Mouse (Mus musculus) adrenal gland, adult (tissue): ENCODE data around the gene Vps35l.

ENCODE experiments used
- DNase-seq, 2 experiments: peaks; one replicate each; pipeline ENCODE4 v3.0.0; 2022 to 2023; ENCODE audit warnings: low spot score in 1 of 2; ENCODE audit not compliant: inconsistent age in 2 of 2

Gene Vps35l

DNA sequence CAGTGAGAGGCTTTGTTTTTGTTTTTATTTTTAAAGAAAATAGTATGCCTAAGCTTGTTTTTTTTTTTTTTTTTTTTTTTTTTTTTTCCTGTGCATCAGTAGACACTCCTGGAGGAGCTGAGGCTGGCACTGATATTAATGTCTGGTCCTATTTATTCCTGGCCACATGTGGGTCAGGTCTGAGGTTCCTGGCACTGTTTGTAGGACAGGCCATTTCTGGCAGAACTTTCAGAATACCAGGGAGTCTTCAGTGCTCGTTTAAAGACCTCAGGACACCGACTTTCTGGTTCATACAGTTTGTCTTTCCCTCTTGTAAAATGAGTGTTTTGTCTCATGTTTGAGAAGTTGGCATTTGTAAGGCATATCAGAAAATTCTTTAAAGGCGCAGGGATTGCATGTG lies 8.2 kb upstream of the Vps35l start:
- DNase-seq: no peak

DNA sequence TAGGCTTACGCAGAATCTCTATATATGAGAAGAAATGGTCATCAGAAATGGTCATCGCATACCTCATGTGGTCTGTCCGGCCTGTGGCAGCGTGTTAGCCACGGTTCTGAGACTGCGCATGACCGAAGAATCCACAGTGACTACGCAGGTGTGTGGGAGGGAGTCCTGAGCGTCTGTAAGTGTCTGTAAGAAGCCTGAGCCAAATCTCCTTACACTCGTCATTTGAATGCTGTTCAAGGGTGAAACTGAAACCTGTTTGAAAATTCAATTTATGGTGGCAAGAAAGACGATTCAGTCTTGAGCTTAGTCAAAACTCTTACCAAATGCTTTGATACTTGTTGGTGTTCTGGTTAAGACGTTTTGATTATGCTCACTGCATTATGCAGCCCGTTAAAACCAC lies 6.8 kb upstream of the Vps35l start:
- DNase-seq: no peak

DNA sequence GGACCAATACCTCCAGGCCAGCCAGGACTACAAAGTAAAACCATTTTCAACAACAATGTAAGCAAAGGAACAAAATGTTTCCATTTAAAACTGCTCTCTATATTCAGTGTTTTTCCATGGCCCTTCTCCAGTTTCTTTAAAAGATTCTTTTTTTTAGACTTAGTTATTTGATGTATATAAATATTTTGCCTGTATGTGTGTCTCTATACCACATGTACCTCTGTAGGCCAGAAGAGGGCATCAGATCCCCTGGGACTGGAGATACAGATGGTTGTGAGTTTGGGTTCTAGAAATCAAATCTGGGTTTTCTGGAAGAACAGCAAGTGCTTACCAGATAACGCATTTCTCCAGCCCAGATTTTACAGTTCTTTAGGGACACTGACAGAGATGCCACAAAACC lies 1.3 kb upstream of the Vps35l start:
- no peak for DNase-seq

DNA sequence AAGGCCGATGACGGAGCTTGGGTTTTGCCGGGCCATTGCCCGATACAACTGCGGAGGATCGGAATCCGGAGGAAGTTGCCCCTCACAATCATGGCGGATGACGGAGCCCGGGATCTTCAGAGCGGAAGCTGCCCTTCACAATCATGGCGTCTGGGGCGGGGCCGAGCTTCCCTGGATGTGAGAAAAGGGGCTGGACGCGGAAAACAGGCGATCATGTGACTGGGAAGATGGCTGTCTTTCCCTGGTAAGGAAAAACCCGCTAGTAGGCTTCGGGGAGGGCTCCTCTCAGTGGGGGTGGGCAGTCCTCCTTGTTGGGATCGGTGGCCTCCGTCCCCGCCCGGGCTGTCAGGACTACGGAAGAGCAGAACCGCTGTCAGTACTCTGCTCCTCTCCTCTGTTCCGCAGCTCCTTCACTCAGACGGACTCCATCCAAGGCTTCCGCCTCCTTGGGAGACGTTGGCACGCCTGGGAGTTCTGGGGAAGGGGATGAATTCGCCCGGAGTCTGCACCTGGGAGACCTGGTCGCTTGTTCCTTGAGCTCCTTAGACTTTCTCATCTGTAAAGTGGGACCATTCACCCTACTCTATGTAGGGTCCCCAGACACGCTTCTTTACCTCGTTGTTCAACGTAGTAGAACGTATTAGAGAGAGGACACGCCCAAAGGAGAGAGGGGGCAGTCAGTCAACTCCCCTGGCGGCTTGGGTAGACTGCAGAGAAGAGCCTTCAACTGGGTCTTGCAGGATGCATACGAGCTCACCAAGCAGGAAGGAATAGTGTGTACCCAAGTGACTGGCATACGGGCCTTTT lies 709 bp downstream of the Vps35l start:
- peak; percentile 96 to 98 for DNase-seq

GRCm38 (mm10) chr7:118742278-118742677 lies 2.3 kb downstream of the Vps35l start:
- no peak for DNase-seq

- DNase-seq: peak in 1 of 2 experiments; percentile 80
These were observed 4.7 kb downstream of the Vps35l start for GRCm38 (mm10) chr7:118744766-118745165.

- no peak for DNase-seq
These were observed 8.1 kb downstream of the Vps35l start for GRCm38 (mm10) chr7:118747891-118748672.

GRCm38 (mm10) chr7:118749706-118750105 lies 9.7 kb downstream of the Vps35l start:
- no peak for DNase-seq

GRCm38 (mm10) chr7:118751625-118752024 lies 11.6 kb downstream of the Vps35l start:
- no peak for DNase-seq

DNA sequence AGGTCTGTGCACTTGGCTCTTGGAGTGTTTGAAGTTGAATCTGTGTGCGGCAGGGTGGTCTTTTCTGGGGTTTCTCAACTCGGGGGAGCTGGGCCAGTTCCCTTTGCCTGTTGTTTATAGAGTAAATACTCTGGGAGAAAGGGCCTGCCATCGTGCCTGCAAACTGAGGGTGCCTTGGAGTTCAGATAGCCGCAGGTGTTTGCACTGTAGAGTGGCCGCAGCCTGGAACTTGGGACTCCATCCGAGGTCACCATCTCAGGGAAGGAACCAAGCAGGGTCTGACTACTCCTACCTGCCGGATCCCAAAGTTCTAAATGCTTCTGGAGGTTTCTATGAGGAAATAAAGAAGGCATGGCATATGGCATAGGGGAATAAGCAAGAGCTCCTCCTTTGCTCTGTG lies 15.7 kb downstream of the Vps35l start:
- DNase-seq: no peak

GRCm38 (mm10) chr7:118756490-118757265 lies 16.7 kb downstream of the Vps35l start:
- no peak for DNase-seq

GRCm38 (mm10) chr7:118758369-118758768 lies 18.3 kb downstream of the Vps35l start:
- no peak for DNase-seq

DNA sequence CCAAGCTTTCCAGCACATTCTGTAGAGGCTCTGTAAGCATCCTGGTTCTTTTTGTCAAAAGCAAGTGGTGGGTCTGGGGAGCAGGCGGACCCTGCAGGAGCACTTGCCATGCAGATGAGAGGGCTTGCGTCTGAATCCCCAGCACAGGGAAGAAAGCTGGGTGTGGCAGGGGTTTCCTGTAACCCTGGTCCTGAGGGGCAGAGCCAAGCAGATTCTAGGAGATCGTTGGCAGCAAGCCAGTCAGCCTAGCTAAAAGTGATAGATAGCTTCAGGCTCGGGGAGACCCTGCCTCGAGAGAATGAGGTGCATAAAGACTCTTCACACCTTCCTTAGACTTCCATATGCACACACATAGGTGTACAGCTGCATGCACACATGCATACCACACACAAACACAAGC lies 19.3 kb downstream of the Vps35l start:
- no peak for DNase-seq

- no peak for DNase-seq
These were observed 23.9 kb downstream of the Vps35l start for GRCm38 (mm10) chr7:118763939-118764338.

DNA sequence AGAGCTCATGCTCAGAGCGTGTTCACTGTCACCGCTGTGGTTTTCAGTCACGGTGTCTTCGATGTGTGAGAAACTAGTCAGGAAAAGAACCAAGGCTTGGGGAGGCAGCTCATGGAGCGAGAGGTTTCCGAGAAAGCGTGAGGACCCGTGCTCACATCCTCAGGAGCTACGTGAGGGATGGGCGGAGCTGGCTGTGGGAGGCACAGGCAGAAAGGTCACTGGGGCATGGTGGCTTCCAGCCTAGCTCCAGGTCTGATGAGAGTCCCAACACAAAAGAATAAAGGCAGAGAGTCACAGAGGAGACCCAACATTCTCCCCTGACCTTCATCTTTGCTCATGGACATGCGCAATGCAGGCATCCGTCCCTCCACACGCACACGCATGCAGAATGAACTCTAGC lies 24.7 kb downstream of the Vps35l start:
- DNase-seq: no peak

- DNase-seq: no peak
These were observed 25.6 kb downstream of the Vps35l start for GRCm38 (mm10) chr7:118765604-118766003.

DNA sequence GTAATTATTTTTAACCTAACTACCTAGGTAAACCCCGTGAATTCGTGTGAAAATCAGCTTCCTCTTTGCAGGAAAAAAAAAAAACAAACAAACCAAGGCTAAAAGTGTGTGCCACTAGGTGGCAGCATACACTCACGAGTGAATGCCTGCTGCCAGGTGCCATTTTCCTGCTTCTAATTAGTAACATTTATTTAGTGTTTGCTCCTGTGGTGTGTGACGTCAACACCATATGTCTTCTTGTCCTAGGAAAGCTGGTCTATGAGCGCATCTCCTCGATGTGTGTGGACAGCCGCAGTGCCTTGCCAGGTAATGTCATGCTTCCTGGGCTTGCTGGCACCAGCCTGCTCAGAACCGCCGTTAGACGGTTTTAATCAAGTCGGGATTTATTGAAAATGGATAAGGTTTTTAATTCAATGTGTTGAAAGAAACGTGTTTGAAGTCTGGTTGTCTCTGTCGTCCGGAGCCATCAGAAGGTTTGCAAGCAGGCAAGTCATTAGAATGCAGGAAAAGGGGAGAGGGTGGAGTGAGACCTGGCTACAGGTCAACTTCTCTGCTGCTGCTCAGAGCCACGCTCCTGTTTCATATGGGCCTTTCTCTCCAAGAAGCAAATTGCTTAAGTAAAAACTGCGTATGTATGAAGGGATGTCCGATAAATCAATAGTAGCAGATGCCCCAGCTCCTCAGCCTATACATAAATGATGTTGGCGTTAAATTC lies 26.2 kb downstream of the Vps35l start:
- DNase-seq: peak; percentile 31 to 82

- no peak for DNase-seq
These were observed 26.8 kb downstream of the Vps35l start for GRCm38 (mm10) chr7:118766834-118767224.

DNA sequence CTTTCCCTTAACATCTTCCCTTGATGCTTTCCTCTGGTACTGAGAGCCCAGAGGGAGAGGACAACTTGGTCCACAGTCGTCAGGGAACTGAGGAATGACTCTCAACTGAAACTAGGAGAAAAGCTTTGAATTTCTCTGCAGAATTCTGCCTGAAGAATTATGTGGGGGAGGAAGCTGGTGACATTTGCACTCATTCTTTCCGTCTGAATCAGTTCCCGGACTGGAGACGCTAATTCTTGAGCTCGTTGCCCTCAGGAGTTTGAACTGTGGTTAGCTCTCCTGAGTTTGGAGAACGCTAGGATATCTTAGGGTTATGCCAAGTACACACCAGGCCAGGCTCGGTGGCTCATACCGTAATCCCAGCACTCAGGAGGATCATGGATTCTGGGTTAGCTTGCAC lies 29.2 kb downstream of the Vps35l start:
- peak; percentile 41 to 63 for DNase-seq

GRCm38 (mm10) chr7:118769655-118770054 lies 29.6 kb downstream of the Vps35l start:
- no peak for DNase-seq

DNA sequence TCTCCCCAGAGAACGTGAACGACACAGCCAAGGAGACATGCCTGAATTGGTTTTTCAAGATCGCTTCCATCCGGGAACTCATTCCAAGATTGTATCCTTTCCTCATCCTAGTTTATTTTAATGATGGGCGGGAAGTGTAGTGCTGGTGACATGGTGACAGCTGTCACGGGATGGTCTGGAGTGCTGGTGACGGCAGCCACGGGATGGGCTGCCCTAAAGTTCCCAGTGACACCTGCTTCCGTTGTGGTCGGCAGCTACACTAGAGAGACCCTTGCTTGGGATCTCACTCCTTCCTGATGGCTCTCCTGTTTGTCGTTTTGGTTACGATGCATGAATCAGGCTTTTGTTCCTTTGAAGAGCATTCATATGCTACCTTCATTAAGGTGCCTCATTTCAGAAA lies 33.0 kb downstream of the Vps35l start:
- DNase-seq: no peak
